7 mouse cellular contexts compared by ENCODE assay signal in the genomic region with DNA sequence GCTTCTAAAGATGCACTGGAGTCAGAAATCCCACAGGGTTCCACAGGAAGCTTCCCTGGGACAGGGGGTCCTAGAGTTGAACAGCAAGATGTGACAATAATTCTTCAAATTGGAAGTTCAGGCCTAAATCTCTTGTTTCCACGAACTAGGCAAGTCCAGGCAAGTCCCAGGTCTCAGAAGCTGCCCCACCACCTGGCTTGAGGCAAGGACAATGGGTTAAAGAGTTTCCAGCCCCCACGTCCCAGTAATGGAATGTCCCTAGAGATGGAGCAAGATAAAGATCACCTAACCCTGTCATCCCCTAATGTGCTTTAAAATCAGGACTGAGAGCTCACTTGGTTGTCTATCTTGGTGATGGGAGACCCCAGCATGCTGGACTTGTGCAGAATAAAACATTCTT.
"Had no signal": no experiment of that assay in that cellular context is flagged by ENCODE, and none has a peak within 500 bp of the region (broad histone marks: within the 10 kb centered on the region; RNA-seq: fewer than 3 reads in every experiment).

No protein-coding gene starts in this region.

- H3K36me3 ChIP-seq: midbrain, embryonic 13.5 days; neural tube, embryonic 12.5 days; stomach, embryonic 15.5 days had no signal

- H3K27ac ChIP-seq: midbrain, embryonic 13.5 days; neural tube, embryonic 12.5 days; stomach, embryonic 15.5 days had no signal

- ATAC-seq: midbrain, embryonic 16.5 days had no signal

- H3K9ac ChIP-seq: lung, embryonic 14.5 days; midbrain, embryonic 13.5 days; neural tube, embryonic 12.5 days; stomach, embryonic 15.5 days had no signal

- H3K9me3 ChIP-seq: midbrain, embryonic 13.5 days; neural tube, embryonic 12.5 days; stomach, embryonic 15.5 days had no signal

- H3K4me3 ChIP-seq: midbrain, embryonic 13.5 days; myocyte; neural tube, embryonic 12.5 days; stomach, embryonic 15.5 days had no signal

- H3K4me1 ChIP-seq: stomach, embryonic 15.5 days had no signal

- H3K4me2 ChIP-seq: midbrain, embryonic 11.5 days; midbrain, embryonic 13.5 days; neural tube, embryonic 12.5 days; stomach, embryonic 15.5 days had no signal

- H3K27me3 ChIP-seq: midbrain, embryonic 13.5 days; neural tube, embryonic 12.5 days; stomach, embryonic 15.5 days had no signal
